Mouse (Mus musculus) layer of hippocampus, postnatal 25 days (tissue): Measurements from ENCODE around the gene Tmem201. TPM values are rescaled to one million over a fixed set of nuclear protein-coding genes. Genes with fewer than 3 reads are reported as not detected.
"Not testable (repeated sequence)": the region's sequence is repeated elsewhere in the genome, so short reads cannot be mapped to it uniquely, and the experiment has no call there.

ENCODE experiments used
- DNase-seq, 2 experiments: peaks; one replicate each; pipeline ENCODE4 v3.0.0; 2022; ENCODE audit warnings: mixed read lengths in 2 of 2, low spot score in 1 of 2; ENCODE audit errors: extremely low spot score in 1 of 2
- total RNA-seq, 2 experiments: library from RNA; stranded (reverse); gene quantifications; 2 replicates each; pipeline ENCODE4 v1.2.3; 2021

Gene Tmem201
- total RNA-seq: 10 to 100 TPM; 66.5 to 70.7 TPM

GRCm38 (mm10) chr4:149737383-149738324 lies at the start of gene Tmem201:
Tmem201 (minus strand) TSS chr4:149738044.
- peak; percentile 93 to 97 for DNase-seq

- DNase-seq: no peak
Observed at GRCm38 (mm10) chr4:149784901-149785300, 47.1 kb upstream of the Tmem201 start.

- no peak for DNase-seq
Observed at GRCm38 (mm10) chr4:149784371-149784770, 46.5 kb upstream of the Tmem201 start.

- no peak for DNase-seq
Observed at GRCm38 (mm10) chr4:149782975-149783374, 45.1 kb upstream of the Tmem201 start.

- DNase-seq: peak in 1 of 2 experiments; percentile 40
Observed at GRCm38 (mm10) chr4:149780565-149781356, 42.9 kb upstream of the Tmem201 start.

- no peak for DNase-seq
Observed at GRCm38 (mm10) chr4:149779966-149780365, 42.1 kb upstream of the Tmem201 start.

GRCm38 (mm10) chr4:149777126-149777525 lies 39.3 kb upstream of the Tmem201 start:
- DNase-seq: no peak

GRCm38 (mm10) chr4:149775760-149776362 lies 38.0 kb upstream of the Tmem201 start:
- no peak for DNase-seq

- DNase-seq: no peak
Observed at GRCm38 (mm10) chr4:149775330-149775729, 37.5 kb upstream of the Tmem201 start.

GRCm38 (mm10) chr4:149774094-149774470 lies 36.2 kb upstream of the Tmem201 start, which contains the start of gene Slc25a33:
Slc25a33 (minus strand) TSS chr4:149774277.
- peak; percentile 90 to 96 for DNase-seq

GRCm38 (mm10) chr4:149773408-149774093 lies 35.7 kb upstream of the Tmem201 start:
- DNase-seq: peak; percentile 40 to 48

- DNase-seq: no peak
Observed at GRCm38 (mm10) chr4:149772394-149772793, 34.5 kb upstream of the Tmem201 start.

GRCm38 (mm10) chr4:149765201-149765600 lies 27.4 kb upstream of the Tmem201 start:
- no peak for DNase-seq

- DNase-seq: no peak
Observed at GRCm38 (mm10) chr4:149763335-149763734, 25.5 kb upstream of the Tmem201 start.

- no peak for DNase-seq
Observed at GRCm38 (mm10) chr4:149759517-149759916, 21.7 kb upstream of the Tmem201 start.

- DNase-seq: no peak
Observed at GRCm38 (mm10) chr4:149758423-149758822, 20.6 kb upstream of the Tmem201 start.

GRCm38 (mm10) chr4:149756546-149756945 lies 18.7 kb upstream of the Tmem201 start:
- not testable (repeated sequence) for DNase-seq

GRCm38 (mm10) chr4:149752836-149753235 lies 15.0 kb upstream of the Tmem201 start:
- DNase-seq: no peak

- DNase-seq: peak in 1 of 2 experiments; percentile 62
Observed at GRCm38 (mm10) chr4:149752124-149752799, 14.4 kb upstream of the Tmem201 start.
